Mouse (Mus musculus) kidney, postnatal 14 days (tissue): ENCODE data around the gene Itgax.

ENCODE experiments used
- DNase-seq: peaks from one replicate; pipeline ENCODE4 v3.0.0; 2022; ENCODE audit warnings: mixed read lengths

Gene Itgax

GRCm38 (mm10) chr7:128166391-128166790, 37.0 kb downstream of the Itgax start:
- DNase-seq: no peak

DNA sequence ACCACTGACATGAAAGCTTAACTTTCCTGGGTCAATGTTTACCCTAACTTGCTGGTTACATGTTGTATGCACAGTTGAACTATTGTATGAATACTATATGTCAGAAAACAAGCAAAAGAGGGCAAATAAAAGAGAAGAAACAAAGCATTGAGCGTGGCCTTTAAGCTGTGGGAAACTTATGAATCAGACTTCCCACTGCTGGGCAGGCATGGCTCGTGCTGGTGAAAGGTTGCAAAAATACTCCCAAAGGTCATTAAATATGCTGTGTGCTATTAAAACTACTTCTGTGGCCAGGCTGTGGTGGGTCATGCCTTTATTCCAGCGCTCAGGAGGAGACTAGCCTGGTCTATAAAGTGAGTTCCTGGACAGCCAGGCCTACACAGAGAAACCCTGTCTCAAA, 40.6 kb downstream of the Itgax start:
- no peak for DNase-seq

DNA sequence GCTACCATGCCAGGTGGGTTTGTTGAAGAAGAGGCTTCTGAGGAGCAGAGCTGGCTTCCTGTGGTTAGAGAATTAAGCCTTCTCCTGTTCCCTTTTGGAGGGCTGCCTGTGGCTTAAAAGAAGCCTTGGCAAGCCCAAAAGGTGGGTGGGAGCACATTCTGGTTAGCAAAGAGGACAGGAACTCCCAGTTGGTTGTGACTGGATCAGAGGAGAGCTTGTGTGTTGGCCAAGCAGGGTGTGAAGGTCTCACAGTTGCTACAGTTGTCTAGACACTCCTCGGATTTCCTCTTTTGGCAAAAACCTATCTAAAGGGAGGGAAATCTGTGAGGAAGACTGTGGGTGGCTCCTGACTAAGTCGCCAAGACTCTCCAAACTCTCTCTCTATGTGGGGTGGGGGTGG, 49.0 kb downstream of the Itgax start:
- no peak for DNase-seq

GRCm38 (mm10) chr7:128180126-128180525, 50.8 kb downstream of the Itgax start:
- DNase-seq: no peak

GRCm38 (mm10) chr7:128180546-128180945, 51.2 kb downstream of the Itgax start:
- DNase-seq: no peak

DNA sequence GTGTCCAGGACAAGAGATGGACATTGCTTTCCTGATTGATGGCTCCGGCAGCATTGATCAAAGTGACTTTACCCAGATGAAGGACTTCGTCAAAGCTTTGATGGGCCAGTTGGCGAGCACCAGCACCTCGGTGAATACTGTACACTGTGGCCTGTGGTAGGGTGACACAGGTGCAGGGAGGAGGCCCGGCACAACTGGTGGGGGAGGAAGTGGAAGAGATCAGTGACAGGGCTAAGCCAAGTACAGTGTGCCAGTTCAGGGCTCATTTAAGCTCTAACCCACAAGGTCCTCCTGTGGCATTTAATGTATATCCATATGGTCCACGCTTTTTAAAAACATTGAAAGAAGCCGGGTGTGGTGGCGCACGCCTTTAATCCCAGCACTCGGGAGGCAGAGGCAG, 52.3 kb downstream of the Itgax start:
- DNase-seq: no peak
